Mouse (Mus musculus) olfactory bulb, adult 2 months (tissue): ENCODE results near the gene Skint9.
"Not testable (repeated sequence)": the region's sequence is repeated elsewhere in the genome, so short reads cannot be mapped to it uniquely, and the experiment has no call there.

Source experiments
- CTCF ChIP-seq: fragments of 200-500 bp; IDR thresholded peaks from 2 replicates; pipeline ENCODE4 v1.5.1; 2012; ENCODE audit warnings: low read depth, mild to moderate bottlenecking, low read length, moderate library complexity; ENCODE audit not compliant: insufficient read depth
- POLR2A ChIP-seq: fragments of 200-500 bp; IDR thresholded peaks from 2 replicates; pipeline ENCODE4 v1.6.1; 2012; ENCODE audit warnings: mild to moderate bottlenecking, low read depth, low read length, moderate library complexity; ENCODE audit not compliant: insufficient read depth

DNA sequence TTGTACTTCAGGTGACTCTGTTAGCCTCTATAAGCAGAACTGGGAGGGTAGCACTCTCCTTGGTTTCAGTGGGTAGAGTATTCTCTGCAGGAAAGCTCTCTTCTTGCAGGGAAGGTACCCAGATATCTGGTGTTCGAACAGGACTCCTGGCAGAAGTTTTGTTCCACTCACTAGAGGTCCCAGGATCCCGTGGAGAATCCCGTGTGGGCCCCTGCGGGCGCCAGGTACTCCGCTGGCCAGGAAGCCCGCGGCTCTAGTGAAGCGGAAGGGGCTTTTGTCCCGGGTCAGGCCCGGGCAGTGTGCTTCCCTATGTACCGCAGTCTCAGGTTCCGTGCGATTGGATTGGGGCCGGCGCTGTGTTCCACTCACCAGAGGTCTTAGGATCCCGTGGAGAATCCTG lies 84.7 kb downstream of the Skint9 start:
- not testable (repeated sequence) for TF ChIP-seq CTCF, POLR2A
